Mouse (Mus musculus) natural killer cell, adult 2 months (primary cell): Measurements from ENCODE around the gene Icam5.
A peak's percentile ranks its signal among the peaks of the same experiment; 100 is the strongest.

Experiments
- DNase-seq, 2 experiments: peaks; one replicate each; pipeline ENCODE4 v3.0.0; 2022; ENCODE audit warnings: low spot score in 2 of 2

Icam5 gene

DNA sequence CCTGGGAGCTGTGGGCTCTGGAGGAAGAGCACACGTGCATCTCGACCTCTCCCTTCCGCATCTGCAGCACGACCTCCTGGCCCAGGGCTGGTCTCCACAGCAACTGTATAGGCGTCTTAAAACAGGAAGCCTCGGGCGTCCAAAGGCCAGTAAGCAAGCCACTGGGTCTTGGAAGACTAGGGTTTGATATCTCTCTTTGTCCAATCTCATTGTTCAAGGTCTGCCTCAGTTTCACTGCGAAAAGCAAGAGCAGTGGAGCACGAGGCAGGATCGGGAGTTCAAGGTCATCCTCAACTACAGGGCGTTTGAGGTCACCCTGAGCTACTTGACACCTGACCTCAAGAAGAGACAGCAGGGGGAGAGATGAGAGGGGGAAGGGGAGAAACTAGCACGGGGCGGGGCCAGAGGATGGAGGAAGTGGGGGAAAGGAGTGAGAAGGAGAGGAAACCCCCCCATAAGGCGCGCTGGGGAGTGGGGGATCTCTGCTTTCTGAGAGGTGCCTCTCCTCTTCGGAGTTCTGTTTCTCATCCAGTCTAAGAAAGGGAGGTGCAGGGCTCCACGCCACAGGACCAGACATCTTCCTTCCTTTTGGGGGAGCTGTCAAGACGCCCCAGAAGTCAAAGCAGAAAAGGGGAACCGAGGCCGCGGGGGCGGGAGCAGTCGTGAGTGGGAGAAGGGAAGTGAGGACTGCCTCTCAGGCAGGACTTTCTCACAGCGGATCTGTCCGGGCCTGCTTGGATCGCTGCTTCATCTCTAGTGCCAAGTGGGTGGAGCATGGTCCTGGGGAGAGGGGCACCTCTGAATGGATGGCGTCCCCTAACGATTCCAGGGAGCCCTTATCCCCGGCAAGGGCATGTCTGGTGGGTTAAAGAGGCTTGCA, 16.9 kb upstream of the Icam5 start:
- peak; percentile 64 to 79 for DNase-seq

DNA sequence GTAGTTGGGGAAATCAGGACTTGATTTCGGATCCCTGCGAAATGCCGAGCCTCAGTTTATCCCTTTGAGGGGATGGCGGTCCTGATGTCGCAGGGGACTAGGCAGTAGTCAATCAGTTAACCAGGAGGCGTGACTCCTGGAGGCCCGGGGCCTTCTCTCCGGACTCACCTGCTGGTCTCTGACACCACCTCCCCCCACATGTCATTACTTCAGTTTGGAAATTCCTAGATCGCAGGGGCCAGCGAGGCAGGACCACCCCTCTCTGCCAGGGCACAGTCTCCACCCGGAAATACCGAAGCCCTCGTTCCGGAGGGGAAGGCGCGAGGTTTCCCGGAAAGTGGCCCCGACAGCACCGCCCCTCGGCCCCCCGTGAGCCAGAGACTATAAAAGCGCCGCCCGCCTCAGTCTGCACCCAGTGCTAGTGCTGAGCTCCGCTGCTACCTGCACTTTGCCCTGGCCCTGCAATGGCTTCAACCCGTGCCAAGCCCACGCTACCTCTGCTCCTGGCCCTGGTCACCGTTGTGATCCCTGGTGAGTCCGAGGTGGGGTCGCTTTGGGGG, 16.2 kb upstream of the Icam5 start, which contains the start of gene Icam1:
Icam1 (plus strand) TSS at position 415 of the 560 bp plus-strand sequence.
- DNase-seq: peak; percentile 84 to 89

DNA sequence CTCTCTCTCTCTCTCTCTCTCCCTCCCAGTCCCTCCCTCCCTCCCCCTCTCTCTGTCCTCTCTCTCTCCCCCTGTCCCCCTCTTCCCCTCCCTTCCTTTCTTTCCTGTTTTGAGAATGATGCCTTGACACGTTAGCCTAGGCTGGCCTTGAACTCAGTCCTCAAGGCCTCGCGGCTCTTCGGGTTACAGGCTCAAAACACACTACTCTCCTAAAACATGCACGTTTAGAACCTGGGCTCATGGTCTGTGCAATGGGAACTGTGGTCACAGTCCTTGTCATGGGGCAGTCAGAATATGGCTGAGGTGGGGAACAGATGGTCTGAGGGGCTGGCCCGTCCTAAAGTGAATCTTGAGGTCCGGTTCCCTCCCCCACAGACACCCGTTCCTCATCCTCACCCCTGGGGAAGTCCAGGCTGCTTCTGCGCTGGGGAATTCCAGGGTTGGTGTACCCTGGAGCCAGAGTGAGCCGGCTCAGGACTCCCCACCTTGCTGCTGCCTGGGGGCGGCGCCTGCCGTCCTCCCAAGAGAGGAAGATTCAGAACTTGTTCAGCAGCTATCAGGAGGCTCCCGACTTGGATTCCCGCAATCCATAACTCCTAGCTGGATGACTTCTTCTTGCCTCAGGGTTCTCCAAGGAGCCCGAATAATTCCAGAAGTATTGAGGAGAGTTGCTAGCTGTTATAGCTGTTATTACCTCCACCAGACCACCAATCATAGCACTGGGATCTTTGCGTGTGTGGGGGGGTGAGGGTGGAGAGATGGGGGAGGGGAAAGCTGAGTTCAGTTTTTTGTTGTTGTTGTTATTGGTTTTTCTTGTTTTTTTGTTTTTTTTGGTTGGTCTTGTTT, 15.3 kb upstream of the Icam5 start:
- DNase-seq: peak; percentile 69 to 76

DNA sequence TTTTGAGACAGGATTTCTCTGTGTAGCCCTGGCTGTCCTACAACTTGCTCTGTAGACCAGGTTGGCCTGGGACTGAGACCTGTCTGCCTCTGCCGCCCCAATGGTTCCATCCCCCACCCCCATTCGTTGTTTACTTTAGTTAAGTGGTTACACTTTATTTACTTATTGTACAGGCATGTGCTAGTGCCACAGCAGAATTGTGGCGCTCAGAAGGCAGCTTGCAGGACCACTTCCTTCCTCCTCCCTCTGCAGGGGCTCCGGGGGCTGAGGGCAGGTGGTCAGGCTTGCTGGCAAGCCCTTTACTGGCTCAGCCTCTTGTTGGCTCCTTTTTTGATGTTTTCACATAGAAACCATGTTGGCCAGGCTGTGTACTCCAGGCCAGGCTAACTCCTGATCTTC, 14.7 kb upstream of the Icam5 start:
- DNase-seq: no peak

DNA sequence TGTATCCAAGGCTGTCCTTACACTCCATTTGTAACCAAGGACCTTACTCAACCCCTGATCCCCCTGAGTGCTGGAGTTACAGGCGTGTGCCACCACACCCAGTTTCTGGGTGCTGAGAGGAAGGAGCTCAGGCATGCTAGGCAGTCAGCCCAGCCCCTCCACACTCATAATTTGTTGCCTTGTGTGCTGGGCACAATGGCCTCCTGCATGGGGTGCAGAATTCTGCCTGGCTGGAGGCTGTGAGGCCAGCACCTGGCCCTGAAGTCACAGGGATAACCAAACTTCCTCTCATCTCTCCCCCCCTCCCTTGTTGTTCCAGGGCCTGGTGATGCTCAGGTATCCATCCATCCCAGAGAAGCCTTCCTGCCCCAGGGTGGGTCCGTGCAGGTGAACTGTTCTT, 13.3 kb upstream of the Icam5 start:
- DNase-seq: no peak

DNA sequence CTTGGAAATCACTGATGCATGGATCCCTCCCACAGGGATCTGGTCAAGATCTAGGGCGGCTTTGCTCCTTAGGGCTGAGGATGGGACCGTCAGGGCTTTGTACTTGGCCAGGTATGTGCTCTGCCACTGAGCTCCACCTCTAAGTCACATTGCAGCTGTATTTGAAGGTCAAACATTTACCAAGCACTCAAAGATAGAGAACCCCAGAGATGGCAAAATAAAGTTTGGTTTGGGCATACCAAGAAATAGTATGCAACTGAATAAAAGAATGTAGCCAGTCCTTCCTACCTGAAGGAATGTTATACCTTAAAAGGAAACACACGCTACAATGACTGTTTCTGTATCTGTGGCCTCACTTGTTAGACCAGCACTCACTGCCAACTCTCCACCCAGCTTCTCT, 10.5 kb upstream of the Icam5 start:
- no peak for DNase-seq

DNA sequence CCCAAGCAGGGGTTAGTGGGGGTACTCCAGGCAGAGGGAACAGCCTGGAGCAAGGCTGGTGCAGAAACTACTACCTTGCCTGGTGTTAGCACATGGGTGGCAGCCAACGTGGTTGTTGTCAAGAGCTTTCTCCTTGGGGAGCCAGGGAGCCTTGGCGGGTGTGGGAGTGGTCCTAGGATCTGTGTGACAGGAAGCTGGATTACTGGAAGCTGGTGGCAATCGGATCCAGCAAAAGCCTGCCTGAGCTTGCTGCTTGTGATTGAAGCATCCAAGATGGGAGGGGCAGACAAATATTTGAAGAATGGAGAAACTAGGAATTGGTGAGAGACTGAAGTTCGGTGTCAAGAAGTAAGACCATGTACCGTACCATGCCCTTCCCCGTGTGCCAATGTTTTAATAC, 9.6 kb upstream of the Icam5 start:
- DNase-seq: no peak

DNA sequence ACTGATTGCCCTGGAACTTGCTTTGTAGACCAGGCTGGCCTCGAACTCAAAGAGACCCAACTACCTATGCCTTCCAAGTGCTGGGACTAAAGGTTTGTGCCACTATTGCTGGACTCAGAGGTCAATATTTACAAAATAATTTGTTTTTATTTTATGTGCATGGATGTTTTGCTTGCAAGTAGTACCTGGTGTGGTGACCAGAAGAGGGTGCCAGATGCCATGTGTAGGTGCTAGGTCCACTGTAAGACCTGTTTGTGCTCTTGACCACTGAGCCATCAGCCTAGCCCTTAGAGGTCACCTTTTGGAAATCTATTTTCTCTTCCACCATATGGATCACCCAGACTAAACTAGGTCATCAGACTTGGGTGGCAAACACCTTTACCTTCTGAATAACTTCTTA, 9.1 kb upstream of the Icam5 start:
- DNase-seq: no peak

DNA sequence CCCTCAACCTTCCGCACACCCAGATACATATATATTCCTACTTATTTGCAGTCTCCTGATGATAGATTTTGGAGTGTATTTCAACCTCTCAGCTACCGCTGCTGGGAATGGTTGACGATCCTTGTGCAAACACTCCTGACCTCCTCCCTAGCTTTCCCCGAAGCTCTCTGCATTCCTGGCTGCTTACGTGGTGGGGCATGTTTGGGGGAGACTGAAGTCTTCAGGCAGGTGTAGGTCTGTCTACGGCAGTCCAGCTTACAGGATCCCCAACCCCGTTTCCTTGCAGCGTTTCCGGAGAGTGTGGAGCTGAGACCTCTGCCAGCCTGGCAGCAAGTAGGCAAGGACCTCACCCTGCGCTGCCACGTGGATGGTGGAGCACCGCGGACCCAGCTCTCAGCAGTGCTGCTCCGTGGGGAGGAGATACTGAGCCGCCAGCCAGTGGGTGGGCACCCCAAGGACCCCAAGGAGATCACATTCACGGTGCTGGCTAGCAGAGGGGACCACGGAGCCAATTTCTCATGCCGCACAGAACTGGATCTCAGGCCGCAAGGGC, 6.5 kb upstream of the Icam5 start:
- no peak for DNase-seq

DNA sequence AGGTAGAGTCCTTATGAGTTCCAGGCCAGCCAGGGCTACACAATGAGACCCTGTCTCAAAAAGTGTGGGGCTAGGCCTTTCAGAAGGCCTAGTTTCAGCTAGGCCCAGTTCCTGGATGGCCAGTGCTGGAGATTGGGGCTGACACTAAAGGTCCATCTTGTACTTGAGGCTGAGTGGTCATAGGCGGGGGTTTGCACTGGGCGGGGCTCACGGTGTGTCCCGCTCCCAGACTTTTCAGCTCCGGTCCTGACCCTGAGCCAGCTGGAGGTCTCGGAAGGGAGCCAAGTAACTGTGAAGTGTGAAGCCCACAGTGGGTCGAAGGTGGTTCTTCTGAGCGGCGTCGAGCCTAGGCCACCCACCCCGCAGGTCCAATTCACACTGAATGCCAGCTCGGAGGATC, 5.0 kb upstream of the Icam5 start:
- no peak for DNase-seq

DNA sequence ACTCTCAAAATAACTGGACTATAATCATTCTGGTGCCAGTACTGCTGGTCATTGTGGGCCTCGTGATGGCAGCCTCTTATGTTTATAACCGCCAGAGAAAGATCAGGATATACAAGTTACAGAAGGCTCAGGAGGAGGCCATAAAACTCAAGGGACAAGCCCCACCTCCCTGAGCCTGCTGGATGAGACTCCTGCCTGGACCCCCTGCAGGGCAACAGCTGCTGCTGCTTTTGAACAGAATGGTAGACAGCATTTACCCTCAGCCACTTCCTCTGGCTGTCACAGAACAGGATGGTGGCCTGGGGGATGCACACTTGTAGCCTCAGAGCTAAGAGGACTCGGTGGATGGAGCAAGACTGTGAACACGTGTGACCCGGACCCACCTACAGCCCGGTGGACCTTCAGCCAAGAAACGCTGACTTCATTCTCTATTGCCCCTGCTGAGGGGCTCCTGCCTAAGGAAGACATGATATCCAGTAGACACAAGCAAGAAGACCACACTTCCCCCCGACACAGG, 4.0 kb upstream of the Icam5 start:
- no peak for DNase-seq

DNA sequence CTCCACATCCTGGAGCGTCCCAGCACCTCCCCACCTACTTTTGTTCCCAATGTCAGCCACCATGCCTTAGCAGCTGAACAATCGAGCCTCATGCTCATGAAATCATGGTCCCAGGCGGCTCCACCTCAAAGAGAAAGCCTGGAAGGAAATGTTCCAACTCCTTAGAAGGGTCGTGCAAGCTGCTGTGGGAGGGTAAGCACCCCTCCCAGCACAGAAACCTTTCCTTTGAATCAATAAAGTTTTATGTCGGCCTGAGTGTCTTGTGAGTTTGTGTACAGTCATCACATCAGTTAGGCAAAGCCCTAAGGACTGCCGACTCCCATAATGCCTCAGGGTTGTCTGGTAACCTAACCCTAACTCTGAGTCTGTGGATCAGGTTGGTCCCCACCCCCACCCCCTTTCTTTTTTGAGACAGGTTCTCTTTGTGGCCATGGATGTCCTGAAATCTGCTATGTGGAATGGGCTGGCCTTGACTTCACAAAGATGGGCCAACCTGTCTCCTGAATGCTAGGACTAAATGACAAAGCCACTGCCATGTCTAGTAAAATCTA, 3.2 kb upstream of the Icam5 start:
- DNase-seq: no peak

DNA sequence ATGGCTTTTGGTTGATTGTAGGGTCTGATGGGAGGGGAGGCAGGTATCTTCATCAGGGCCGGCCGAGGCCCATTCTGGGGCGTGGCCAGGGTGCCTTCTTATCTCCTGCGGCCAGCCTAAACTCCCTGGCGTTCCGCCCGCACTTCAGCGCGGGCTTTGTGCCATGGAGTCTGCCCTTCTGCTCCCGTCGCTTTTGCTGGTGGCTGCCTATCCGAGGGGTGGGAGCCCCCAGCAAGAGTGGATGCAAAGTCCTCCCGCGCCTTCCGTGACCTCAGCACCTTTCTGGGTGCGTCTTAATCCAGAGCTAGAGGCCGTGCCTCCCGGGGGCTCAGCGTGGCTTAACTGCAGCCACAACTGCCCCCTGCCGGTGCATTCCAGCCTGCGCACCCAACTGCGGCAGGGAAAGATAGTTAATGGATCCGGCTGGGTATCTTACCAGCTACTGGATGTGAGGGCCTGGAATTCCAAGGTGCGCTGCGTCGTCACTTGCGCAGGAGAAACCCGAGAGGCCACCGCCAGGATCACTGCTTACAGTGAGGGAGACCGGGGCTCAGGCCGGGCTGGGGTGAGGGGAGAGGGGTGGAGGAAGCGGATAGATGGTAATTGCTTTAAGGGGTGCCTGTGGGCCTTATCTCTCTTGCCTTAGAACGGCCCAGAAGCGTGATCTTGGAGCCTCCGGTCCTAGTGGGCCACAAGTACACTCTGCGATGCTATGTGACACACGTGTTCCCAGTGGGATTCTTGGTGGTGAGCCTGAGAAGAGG, 2.4 kb upstream of the Icam5 start, which contains the start of gene Icam4:
Icam4 (plus strand) TSS at position 83 of the 764 bp plus-strand sequence.
- peak; percentile 70 to 81 for DNase-seq

DNA sequence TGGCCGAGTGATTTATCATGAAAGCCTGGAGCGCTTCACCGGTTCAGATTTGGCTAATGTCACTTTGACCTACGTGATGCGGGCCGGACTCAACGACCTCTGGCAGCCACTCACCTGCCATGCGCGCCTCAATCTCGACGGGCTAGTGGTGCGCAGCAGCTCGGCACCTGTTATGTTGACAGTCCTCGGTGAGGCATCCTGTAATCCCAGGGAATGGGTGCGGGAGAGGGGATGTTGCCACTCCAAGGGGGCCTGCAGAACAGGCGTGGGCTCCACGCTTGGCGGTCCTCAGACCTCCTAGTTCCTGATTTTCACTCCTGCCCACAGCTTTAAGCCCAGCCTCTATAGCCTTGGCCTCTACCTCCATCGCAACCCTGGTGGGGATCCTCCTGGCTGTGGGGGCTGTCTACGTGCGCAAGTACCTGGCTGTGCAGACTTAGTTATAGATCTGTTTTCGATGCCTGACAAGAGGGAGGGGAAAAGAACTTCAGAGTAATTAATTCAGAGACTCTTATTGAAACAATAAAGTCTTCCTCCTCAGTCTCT, 1.7 kb upstream of the Icam5 start:
- no peak for DNase-seq

DNA sequence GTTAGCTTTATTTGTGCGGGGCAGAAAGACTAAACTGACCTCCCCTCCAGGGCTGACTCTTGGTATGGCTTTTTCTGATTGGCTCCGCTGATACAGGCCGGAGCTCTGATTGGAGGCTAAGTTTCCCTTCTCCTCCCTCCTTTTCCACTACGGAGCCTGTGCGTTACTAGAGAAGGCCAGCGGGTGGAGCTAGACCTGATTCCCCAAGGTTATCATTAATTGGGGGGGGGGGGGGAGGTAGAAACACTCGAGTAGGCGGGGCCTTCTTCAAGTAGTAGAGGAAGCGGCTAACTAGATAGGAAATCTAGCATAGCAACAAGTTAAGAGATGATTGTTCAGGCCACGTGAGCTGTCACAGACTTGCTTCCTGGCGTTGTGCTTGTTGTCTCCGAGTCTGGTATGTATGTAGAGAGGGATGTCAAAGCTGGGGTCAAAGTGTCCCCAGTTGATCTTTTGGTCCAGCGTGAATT, 1.1 kb upstream of the Icam5 start:
- peak; percentile 91 to 92 for DNase-seq

DNA sequence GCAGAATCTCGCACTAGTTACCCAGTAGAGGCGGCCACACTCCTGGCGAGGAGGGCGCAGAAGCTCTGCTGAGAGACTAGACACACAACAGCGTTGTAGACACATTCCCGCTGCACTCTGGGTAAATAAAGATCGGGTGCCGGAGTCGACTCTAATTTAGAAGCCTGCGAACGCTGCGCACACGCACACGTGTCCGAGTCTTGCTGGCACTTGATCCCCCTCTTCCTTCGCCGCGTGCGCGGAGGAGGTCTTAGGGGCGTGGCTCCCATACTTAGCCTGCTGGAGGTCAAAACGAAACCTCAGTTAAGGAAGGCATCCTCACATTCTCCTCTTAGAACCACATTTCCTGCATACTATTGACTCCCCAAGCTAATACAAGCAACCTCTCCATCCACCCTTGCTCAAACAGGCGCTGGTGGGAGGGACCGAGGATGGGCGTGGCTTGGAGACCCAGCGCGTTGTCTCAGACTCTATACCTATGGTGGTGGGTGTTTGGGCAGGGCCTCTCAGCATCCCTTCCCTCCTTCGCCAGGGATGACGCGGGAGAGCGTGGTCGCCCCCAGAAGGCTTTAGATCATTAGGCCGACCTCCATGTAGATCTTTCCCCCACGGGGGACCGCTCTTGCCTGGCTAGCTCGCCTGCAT, 500 bp upstream of the Icam5 start:
- peak in 1 of 2 experiments; percentile 70 for DNase-seq

DNA sequence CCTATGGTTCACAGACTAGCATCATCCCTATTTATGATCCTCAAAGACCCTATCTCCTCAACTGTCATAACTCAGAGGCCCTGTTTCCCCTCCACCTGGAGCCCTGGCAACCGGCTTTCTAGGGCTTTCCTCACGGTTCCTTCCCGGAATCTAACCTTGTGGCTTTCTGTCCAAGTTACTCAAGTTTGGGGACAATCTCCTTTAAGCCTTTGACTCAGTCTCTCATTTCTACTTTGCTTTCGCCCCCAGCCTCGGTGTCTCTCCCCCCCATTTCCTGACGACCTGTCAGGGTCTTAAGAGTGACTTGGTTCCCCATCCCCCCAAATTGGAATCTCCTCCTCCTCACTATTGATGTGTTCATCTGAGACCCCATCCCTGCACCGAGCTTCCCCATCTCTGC, 618 bp downstream of the Icam5 start:
- no peak for DNase-seq

DNA sequence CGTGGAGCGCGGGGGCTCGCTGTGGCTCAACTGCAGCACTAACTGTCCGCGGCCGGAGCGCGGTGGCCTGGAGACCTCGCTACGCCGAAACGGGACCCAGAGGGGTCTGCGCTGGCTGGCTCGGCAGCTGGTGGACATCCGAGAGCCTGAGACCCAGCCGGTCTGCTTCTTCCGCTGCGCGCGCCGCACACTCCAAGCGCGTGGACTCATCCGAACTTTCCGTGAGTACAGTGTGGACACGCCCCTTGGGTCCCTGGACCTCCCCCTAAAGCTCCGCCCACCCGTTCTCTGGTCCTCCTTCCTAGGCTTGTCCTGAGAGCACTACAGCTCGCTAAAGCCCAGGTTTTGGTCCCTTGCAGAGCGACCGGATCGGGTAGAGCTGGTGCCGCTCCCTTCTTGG, 1.3 kb downstream of the Icam5 start:
- DNase-seq: peak; percentile 83 to 84

DNA sequence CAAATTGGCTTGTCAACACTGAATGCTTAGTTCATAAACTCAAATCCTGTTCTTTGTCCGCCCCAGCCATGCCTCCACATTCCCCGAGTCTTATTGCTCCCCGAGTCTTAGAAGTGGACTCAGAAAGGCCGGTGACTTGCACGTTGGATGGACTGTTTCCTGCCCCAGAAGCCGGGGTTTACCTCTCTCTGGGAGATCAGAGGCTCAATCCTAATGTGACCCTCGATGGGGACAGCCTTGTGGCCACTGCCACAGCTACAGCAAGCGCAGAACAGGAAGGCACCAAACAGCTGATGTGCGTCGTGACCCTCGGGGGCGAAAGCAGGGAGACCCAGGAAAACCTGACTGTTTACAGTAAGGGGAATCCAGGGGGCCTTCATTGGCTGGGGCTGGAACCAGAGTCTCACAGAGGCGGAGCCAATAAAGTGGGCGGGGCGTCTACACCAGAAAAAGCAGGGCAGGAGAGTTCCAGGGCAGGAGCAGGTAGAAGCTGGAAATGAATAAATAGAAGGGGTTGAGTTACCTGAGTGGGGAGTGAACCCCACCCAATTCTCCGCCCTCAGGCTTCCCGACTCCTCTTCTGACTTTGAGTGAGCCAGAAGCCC, 2.7 kb downstream of the Icam5 start:
- DNase-seq: no peak
